Mouse (Mus musculus) spleen, postnatal 10 days (tissue): ENCODE measurements around the gene Wdr61.
A peak's percentile ranks its signal among the peaks of the same experiment; 100 is the strongest.

Experiments used
- DNase-seq, 2 experiments: peaks; one replicate each; pipeline ENCODE4 v3.0.0; 2021 to 2022; ENCODE audit warnings: low spot score in 2 of 2

Gene Wdr61

DNA sequence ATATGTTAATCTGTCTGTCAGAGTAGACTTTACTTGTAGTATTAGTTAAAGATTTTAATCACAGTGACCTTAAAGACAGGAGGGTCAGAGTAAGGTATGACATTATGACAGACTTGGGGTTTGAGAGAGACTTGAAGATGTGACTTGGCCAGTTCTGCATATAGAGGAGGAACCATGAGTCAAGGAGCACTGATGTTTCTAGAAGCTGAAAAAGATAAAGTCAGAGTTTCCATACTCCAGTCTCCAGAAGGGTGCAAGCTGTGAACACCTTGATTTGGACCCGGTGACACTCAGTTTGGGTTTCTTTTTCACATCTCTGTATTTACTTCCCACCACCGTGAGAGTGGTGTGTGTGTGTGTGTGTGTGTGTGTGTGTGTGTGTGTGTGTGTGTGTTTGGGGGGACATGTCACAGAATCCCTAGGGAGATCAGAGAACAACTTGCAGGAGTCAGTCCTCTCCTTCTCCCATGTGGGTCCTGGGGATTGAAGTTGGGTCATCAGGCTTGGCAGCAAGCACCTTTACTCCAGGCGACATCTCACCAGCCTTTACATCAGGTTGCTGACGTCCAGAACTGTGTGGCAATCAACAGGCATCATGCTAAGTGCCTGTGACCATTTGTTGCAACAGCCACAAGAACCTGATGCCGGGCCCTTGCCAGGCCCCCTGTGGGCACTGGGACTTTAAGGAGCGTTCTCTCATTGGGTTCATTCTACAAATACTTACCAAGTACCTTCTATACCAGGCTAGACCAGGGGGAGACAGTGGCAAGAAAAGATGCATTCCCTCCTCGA is 50.3 kb downstream of the Wdr61 start:
- no peak for DNase-seq

DNA sequence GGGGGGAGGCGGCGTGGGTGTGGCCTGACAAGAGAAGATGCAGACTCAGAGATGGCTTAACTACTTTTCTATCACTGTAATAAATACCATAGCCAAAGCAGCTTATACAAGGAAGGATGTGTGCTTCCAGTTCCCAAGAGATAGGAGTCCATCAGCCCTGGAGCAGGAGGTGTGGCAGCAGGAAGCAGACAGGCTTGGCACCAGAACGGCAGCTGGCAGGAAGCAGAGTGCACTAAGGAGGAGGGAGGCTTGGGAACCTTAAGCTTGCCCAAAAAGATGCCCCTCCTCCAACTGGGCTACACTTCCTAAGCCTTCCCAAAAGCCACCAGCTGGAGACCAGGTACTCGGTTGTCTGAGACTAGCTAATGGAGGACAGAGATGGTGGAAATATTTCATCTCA is 51.5 kb downstream of the Wdr61 start:
- DNase-seq, result no peak

DNA sequence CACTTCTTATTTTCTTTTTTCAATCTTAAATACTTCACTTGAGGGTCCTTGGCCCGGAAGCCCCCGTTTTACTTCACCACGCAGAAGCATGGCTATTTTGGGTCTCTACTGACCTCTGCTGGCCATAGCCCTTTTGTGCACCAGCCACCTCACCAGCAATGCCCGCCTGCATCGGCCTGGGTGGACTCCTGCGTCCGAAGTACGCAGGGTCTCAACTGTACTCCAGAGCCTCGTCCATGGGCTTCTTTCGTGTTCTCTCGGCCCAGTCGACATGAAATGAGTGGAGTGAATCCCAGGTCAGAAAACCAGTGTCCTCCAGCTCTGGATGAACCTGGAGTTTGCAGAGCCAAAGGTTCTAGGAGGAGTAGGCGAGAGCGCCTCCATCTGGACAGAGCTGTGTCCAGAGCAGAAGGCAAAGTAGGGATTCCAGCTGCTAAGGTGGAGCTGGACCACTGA is 57.8 kb downstream of the Wdr61 start:
- DNase-seq, result peak; percentile 70 to 77

DNA sequence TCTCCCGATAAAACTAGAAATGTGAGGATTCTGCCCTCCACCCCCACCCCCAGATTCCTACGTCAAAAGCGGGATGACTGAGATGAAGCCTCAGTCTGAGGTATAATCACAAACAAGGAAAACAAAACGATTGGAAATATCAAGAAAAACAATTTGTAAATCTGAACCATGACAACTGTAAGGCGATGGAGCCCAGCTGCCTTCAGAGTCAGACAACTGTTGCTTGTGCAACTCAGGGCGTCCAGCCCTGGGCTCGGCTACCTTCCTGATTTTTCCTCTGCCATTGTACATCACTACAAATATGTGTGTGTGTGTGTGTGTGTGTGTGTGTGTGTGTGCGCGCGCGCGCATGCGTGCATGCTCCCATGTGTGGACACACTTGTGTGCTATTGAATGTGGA is 60.4 kb downstream of the Wdr61 start:
- DNase-seq, result no peak

DNA sequence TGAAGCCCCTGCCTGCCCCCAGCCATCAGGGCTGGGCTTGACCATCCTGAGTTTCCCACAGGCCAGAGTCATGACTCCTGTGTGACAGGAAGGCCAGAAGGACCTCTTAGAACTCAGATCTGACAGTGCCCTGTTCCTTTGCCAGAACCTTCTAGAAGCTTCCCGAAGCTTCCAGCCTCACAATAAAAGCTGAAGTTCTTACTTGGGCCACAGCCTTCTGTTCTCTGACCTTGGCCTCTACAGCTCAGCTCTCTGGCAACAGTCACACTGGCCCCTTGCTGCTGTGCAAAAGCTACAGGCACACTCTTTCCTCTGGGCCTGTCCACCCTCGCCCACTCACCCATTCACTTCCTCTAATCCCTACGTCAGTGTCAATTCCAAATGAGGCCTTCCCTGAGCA is 62.4 kb downstream of the Wdr61 start:
- no peak for DNase-seq

DNA sequence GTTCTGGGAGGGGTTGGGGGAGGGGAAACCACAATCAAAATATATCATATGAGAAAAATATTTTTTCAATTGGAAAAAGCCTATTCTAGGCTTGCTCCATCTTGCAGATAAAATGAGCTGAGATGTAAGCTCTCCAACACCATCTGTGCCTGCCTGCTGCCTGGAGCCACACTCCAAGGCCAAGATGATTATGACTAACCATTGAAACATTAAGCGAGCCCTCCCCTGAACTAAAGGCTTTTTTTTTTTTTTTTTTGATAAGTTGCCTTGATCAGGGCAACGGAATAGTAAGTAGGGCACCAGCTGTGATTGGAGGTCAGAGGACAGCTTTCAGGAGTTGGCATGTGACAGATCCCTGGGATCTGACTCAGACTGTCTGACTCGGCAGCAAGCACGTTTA is 65.9 kb downstream of the Wdr61 start:
- DNase-seq, result no peak

DNA sequence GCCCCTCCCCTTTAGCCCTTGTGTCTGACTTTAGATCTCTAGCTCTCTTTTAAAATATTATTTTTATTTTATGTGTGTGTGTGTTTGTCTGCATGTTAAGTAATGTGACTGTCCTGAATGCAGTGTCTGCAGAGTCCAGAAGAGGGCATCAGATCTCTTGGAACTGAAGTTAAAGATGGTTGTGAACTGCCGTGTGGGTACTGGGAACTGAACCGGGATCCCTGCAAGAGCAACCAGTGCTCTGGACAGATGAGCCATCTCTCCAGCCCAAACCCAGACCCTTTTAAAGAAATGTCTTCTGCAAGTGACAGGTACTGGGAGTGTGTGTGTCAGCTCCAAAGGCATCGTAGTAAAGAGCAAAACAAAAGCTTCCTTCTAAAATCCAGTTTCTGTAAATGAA is 68.2 kb downstream of the Wdr61 start:
- DNase-seq, result no peak
